Mouse (Mus musculus) right cerebral cortex, postnatal 14 days (tissue): Measurements from ENCODE around the gene Siae.

Experiments
- DNase-seq: peaks from one replicate; pipeline ENCODE4 v3.0.0; 2022

Siae gene

GRCm38 (mm10) chr9:37627263-37627662 lies 71.8 kb downstream of the Siae start:
- no peak for DNase-seq

DNA sequence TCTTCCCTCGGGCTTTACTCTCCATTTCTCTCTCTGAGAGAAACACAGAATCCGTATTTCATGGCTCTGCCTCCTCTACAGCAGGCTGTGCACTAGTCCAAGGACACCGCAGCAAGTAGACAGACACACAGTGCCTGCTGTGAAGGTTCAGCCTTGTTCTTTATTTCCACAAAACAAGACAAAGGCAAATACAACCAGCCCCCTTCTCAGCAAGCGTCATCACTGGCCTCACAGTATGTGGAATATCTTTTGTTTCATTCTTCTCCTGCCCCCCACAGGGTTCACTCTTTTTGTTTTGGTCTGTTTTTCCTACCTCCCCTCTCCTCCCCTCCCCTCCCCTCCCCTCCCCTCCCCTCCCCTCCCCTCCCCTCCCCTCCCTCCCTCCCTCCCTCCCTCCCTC lies 73.1 kb downstream of the Siae start:
- no peak for DNase-seq

DNA sequence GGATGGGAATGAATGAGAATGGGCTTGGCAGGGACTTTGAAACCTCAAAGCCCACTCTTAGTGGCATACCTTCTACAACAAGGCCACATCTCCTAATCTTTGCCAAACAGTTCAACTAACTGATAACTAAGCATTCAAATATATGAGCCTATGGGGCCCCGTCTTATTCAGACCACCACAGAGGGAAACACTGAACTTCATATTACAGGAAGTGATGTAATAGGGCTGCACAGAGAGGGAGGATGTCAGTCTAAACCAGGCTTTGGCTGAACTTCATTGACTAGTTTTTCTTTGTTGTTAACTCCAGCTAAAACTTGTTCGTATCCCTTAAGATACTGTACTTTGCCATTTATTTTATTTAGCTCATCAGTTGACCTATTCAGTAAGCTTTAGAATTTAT lies 74.4 kb downstream of the Siae start:
- no peak for DNase-seq

- no peak for DNase-seq
Measured at GRCm38 (mm10) chr9:37632305-37632704, 76.8 kb downstream of the Siae start.

- DNase-seq = no peak
Measured at GRCm38 (mm10) chr9:37634269-37634668, 78.8 kb downstream of the Siae start.

DNA sequence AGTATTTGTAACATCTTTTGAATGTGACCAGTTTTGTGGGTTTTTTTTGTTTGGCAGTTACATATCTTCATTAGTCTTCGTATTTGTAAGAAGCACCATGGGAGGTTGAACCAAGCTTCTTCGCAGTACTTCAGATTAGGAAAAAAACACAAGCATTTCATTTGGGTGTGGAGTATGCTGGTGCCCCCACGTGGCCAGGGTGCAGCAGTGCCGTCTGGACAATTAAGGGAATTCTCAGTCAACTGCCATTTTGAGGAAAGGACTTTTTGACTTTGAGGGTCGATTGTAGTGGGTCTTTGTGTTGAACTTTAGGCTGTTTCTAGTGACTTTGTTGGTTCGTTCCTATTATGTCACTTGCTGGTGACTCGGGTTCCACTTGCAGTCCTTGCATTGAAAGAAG lies 80.8 kb downstream of the Siae start:
- peak; percentile 53 for DNase-seq

DNA sequence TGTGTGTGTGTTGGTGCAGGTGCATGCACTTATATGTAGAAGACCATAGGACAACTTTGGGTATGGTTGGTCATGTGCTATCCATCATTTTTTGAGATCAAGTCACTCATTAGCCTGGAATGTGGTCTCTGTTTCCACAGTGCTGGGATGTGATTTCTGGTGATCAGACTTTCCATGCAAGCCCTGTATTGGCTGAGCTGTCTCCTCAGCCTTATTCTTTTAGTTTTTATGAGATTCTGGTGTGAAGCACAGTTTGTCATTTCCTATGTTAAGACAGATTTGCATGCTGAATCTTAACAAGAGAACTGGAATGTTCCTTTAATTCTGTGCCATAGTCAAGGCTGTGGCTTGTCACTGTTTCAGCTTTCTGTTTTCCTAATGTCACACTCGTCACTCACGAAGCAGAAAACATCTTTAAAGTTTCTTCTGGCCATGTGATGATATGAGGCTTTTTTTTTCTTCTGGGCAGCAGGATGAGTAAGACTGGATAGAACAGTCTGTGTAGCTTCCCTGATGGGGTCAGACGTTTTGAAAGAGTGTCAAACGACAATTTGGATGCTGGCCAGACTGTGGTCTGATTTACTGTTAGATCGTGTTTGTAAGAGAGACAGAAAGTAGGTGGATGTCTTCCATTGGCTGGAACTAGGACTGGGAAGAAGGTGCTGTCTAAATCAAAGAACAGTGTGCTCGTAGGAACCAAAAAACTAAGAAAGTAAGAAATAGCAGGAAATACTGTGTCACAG lies 81.5 kb downstream of the Siae start:
- DNase-seq = no peak

- DNase-seq = no peak
Measured at GRCm38 (mm10) chr9:37638721-37639120, 83.2 kb downstream of the Siae start.

DNA sequence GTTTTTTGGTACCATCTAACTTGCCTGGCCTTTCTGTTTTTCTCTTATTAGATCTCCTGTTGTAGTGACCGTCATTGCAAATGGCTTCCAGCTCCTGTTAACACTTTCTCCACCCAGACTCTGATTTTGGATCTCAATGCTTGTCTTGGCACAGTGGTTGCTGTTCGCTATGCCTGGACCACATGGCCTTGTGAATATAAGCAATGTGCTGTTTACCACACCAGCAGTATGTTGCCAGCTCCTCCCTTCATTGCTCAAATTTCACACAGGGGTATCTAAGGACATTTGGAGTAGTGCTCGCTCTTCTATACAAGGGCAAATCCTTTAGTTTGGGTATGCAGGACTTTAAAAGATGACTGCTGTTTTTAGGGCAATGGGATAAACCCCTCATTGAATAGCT lies 90.7 kb downstream of the Siae start:
- DNase-seq = no peak

- DNase-seq = no peak
Measured at GRCm38 (mm10) chr9:37650639-37651038, 95.1 kb downstream of the Siae start.

DNA sequence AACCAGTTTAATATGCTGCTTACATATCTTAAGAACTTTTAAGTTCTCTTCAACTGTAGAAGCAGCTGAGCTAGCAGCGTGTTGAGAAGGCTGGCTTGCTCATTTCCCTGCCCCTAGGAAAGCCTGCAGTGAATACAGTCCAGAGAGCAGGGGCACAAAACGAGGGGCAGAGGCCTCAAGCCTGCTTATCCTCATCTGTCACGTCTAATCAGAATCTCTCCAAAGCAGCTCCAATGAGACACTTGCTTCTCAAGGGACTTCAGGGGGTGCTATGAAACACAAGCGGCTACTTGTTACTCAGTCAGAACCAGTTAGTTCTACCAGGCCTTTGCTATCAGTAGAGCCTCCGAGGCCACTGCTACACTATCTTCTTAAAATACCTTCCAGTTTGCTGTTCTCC lies 98.3 kb downstream of the Siae start:
- no peak for DNase-seq

DNA sequence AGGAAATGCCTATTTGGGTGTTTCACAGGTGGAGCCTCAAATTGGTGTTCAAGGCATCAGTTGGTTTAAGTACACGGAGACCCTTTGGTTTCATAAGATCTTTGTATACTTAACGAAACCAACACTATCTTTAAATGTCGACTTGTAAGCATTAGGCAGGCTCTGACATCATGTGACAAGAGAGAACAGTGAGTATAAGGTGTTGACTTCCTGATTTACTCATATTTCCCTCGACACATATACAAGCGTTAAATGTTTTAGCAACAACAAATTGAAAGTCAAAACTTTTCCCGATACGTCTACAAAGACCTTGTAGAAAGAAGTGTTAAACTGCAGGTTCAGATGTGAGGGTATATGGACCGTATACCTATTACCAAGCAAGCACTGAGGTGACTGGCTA lies 100.5 kb downstream of the Siae start:
- DNase-seq = no peak

DNA sequence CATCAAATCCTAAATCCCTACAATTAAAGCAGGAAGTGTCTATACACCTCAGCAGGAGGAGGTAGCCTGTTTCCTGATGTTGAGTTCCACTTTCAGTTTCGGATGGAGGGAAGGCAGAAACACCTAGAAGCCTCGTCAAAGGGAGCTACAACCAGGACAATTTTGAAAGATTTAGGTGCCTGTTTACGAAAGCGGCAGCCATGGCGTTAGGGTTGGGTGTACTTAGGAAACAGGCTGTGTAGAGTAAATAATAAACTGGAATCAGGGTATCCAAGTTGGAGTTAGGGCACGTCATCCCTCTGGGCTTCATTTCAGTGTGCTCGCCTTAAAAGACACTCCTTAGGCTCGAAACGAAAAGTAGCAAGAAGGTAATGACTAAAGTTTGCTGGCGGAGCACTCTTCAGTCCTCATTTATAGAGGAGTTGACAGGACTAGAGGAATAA lies 101.0 kb downstream of the Siae start:
- no peak for DNase-seq

DNA sequence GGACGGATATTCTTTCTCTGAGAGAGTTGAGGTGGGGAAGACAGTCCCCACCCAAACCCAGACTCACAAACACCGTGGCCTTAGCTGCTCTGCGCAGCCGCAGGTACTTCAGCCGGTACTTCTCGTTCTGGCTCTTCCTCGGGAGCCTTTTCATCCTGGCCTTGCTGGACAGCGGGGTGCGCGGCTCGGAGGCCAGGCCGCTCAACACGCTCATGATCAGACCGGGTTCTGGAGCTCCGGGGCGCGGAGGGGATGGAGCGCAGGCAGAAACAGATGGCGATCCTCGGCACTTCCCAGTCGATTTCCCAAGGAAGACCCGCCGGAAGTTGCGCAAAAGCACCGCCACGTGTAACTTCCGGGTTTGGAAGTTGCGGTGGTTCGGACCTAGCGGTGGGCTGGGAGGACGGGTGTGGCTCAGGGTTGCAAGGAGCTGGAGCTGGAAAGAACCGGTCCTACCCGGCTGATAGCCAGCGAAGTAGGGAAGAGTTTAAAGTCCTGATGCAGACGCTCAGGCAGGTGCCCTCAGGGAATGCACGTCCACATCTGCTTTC lies 101.5 kb downstream of the Siae start, which contains the start of gene Tbrg1:
TSS of gene Tbrg1 (minus strand) at position 382 of the 551 bp plus-strand sequence.
- peak; percentile 66 for DNase-seq

- no peak for DNase-seq
Measured at GRCm38 (mm10) chr9:37659413-37659812, 103.9 kb downstream of the Siae start.

DNA sequence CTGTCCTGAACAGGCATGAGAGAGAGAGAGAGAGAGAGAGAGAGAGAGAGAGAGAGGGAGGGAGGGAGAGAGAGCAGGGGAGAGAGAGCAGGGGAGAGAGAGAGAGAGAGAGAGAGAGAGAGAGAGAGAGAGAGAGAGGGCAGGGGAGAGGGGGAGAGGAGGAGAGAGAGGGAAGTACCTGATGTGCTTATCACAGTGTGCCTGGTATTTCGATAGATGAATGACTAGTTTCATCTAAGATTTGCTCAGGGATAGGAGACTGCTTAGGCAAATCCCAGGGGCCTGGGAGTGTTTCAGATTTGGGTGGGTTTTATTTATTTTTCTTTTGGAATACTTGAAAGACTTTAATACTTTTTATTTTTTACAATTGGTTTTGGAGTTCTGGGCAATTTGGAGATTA lies 107.7 kb downstream of the Siae start:
- DNase-seq = no peak

GRCm38 (mm10) chr9:37664604-37665003 lies 109.1 kb downstream of the Siae start:
- DNase-seq = no peak

DNA sequence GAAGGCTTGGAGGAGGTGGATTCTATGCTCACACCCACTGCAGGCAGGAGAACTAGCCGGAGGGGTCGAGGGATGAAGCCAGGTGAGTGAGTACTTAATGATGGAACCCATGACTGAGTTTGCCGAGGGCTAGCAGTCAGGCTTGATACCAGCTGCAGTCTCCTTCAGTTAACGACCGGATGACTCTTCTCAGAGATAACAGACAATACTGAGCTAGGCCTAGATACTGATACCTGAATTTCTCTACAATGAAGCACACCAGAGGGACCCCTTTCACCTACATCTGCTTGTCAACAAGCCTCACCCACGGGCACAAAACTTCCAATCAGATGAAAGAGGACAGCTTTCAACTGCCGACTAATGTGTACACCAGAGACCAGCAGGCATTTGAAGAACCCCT lies 110.5 kb downstream of the Siae start:
- DNase-seq = no peak

DNA sequence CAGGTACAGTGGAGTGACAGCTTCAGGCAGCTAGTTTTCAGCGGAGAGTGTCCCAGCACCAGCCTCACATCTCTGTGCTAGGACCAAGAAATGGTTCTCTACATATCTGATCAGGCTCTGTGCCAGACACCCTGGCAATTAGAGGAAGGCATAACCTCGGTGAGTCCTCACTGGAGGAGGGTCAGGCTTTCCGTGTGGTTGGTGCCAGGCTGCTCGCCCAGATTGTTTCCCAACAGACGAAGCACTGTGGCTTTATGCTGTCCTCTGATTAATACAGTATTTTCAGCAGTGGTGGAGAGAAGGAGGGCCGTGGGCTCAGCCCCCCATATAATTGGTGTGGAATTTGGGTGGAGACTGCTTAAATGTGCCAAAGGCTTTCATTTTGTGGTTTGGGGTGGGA lies 113.6 kb downstream of the Siae start, which contains the start of gene Panx3:
TSS of gene Panx3 (minus strand) at position 121 of the 400 bp plus-strand sequence.
- DNase-seq = no peak

GRCm38 (mm10) chr9:37669678-37670077 lies 114.2 kb downstream of the Siae start:
- no peak for DNase-seq

- DNase-seq = no peak
Measured at GRCm38 (mm10) chr9:37670261-37670660, 114.8 kb downstream of the Siae start.

DNA sequence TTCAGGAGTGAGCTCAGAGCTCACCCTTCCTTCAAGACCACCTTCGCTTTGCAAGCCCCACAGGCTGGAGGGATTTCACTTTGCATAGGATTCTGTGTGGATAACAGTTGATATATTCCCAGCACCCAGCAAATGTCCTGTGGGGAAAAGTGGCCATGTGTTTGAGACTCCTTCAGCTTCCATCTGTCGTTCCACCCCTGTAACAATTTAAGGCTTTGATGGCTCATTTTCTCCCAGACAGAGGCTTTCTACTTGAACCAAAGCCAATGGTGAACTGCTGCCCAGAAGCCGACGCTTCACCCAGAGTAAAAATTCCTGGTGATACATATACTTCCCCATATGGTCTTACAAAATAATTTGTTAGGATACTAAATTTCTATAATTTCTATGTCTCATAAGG lies 119.8 kb downstream of the Siae start:
- no peak for DNase-seq

- no peak for DNase-seq
Measured at GRCm38 (mm10) chr9:37681123-37681522, 125.6 kb downstream of the Siae start.

DNA sequence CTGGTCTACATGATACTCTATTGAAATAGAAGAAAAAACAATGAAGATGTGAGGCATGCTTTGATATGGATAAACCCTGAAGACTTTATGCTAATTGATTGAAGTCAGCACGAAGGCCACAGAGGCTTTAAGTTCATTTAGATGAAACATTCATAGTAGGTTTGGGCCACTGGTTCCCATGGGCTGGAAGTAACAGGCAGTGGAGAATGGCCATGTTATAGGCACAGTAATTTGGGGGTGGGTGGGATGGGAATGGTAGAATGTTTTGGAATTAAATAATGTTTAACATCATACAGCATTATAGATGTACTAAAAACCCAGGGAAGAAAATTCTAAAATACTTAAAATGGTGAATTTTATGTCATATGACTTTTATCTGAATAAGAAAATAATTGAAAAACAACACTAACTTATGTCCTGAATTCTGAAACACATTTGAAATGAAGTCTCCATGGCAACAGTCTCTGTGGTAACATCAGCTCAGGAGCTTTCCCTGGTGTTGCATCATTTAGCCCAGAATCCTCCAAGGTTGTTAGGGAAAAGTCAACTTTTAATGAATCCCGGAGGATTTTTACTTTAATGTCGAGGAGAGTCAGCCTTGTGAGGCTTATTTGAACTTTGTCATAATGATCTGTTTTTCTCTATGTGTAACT lies 131.9 kb downstream of the Siae start:
- DNase-seq = no peak
